Mouse (Mus musculus) MEL (cell line): Measurements from ENCODE around the gene Nmnat3.

Experiments used
- CTCF ChIP-seq, 3 experiments: IDR thresholded peaks in 2 of 3; conservative IDR thresholded peaks in 1 of 3; 2 replicates each; pipeline ENCODE4 v1.5.1; 2011 to 2012; ENCODE audit warnings: low read length in 3 of 3, low read depth in 2 of 3, mild to moderate bottlenecking in 2 of 3, improper control_type of control experiment in 1 of 3, inconsistent platforms in 1 of 3, mixed read lengths in 1 of 3, moderate library complexity in 1 of 3; ENCODE audit not compliant: control insufficient read depth in 1 of 3, insufficient read depth in 1 of 3, poor library complexity in 1 of 3, severe bottlenecking in 1 of 3
- MAZ ChIP-seq: IDR thresholded peaks from 2 replicates; pipeline ENCODE4 v1.6.1; 2012; ENCODE audit warnings: low read depth, mild to moderate bottlenecking, inconsistent platforms, low read length, improper control_type of control experiment
- POLR2A ChIP-seq, 2 experiments: IDR thresholded peaks; 2 replicates each; pipeline ENCODE4 v1.6.1; 2011 to 2012; ENCODE audit warnings: low read length in 2 of 2, mild to moderate bottlenecking in 2 of 2, control low read depth in 1 of 2, improper control_type of control experiment in 1 of 2, low read depth in 1 of 2, moderate library complexity in 1 of 2; ENCODE audit not compliant: control insufficient read depth in 1 of 2, insufficient read depth in 1 of 2, poor library complexity in 1 of 2
- POLR2AphosphoS5 ChIP-seq: IDR thresholded peaks from 2 replicates; pipeline ENCODE4 v1.6.1; 2012; ENCODE audit warnings: low read depth, borderline replicate concordance, mild to moderate bottlenecking, inconsistent platforms, low read length, moderate library complexity, mixed read lengths

GRCm38 (mm10) chr9:98300582-98300981, 13.3 kb downstream of the Nmnat3 start:
- TF ChIP-seq MAZ = no peak
- TF ChIP-seq CTCF (IDR thresholded peaks at IDR 0.05 in 2 of 3, conservative IDR thresholded peaks at IDR 0.05 in 1 of 3; ENCODE audit: control insufficient read depth in 1 of 3, insufficient read depth in 1 of 3, low read depth in 2 of 3, low read length in 3 of 3, poor library complexity in 1 of 3, severe bottlenecking in 1 of 3) = no peak
- no peak for TF ChIP-seq POLR2A (IDR thresholded peaks at IDR 0.05; ENCODE audit: control insufficient read depth in 1 of 2, insufficient read depth in 1 of 2, low read depth in 1 of 2, low read length in 2 of 2, poor library complexity in 1 of 2)
- no peak for TF ChIP-seq POLR2AphosphoS5
